Mouse (Mus musculus): ENCODE data around the gene Olfr877.

Olfr877 gene

DNA sequence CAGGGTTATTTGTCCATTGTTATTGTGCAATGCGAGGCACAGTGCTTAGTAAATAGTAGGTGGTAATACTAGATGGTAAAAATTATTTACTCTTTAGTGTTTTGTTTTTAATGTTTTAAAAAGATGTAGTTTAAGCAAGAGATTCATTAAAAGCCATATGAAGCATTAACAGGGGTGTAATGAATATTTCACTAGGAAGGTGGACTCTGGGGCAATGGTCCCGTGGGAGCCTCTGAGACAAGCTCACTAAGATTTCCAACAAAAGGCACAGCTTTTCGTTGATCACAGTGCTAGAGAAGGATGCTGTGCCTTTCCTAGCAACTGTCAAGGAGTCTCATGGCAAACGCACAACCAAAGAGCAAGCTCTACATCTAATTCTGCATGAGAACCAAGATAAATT is at the start of gene Olfr877:
Gene Olfr877 (plus strand): TSS at position 301 of the 400 bp plus-strand sequence.
- in situ Hi-C loops (cut with MboI; ENCODE audit: unreplicated experiment in 2 of 2), result no loop called here

DNA sequence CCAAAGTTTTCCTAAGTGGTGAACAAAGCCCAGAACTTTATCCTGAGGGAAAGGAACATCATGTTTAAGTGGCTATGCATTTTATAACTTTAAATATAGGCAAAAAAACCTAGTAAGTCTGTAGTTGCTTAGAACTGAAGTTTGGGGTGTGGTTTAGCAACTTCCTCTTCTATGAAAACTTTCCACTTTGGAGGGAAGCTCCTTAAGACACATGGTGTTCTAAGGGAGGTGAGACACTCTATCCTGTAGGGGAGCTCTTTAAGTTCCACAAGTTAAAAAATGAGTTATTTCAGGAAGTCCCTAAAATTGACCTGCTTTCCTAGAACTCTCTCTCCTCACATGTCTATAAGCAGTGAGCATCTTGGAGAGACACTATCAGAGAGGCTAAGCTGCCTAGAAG is 46.8 kb upstream of the Olfr877 start:
- in situ Hi-C loops (cut with MboI; ENCODE audit: unreplicated experiment in 2 of 2), result no loop called here

DNA sequence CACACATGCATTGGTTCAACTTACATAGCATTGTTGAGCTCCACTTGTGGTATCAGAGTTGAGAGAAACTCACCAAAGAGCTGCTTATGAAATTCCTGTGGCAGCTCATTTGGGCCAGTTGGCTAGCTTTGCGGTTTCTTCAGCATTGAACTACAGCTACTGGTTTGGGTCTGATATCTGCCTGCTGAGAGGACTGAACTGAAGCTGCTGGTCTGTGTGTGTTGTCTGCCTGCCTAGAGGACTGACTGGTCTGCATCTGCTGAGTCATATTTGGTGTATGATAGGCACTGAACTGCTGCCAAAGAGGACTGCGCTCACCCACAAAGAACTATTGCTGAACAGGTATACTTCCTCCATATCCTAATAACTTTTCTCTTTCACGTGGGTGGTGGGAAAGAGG is 45.6 kb upstream of the Olfr877 start:
- in situ Hi-C loops (cut with MboI; ENCODE audit: unreplicated experiment in 2 of 2), result no loop called here

DNA sequence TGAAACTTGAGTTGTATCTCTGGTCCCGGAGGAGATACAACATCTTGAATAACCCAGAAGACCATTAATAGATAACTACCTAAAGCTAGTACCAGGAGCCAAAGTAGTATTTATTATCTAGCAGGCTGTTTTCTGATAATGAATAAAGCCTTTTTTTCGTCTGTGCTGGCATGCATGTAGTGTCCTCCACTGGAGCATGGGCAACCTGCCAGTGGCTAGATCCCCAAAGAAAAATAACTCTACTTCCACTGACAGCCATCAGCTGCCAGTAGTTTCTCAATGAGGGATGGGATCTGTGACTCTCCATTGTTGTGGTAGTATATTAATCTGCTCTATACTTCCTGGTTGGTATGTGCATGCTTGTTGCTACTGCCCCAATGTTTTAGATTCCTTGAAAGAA is 45.1 kb upstream of the Olfr877 start:
- in situ Hi-C loops (cut with MboI; ENCODE audit: unreplicated experiment in 2 of 2), result no loop called here

DNA sequence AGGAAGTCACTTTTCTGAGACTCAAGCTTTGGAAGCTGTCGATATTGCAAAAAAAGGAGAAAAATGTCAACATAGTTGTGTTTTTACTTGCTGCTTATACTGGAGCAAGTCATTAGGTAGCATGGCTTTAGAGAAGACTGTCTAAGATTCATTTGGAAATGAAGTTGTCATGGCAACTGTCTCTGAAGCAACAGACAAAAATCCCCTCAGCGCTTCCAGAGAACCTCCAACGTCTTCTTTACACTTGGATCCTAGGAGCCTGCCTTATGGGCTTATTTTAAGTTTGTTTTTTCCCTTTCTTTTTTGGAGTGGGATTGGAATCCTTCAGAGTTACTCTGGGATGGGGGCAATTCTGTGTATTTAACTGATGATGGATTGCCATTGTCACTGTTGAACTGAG is 39.4 kb upstream of the Olfr877 start:
- in situ Hi-C loops (cut with MboI; ENCODE audit: unreplicated experiment in 2 of 2), result no loop called here

DNA sequence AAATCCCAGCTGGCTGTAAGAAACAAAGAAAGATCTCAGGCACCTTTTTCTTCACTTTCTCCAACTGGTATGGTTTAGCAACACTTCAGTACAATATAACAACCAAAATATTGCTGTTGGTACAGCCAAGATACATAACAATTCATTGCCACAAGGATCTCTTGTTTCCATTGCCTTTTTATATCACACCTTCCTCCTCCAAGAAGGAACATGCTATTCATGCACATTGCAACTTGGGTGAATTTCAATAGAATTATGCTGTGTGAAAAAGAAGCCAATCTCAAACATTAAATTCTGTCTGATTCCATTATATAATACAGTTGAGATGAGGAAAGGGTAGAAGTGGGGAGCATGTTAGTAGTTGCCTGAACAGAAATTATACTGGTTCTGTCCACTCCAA is 24.2 kb upstream of the Olfr877 start:
- in situ Hi-C loops (cut with MboI; ENCODE audit: unreplicated experiment in 2 of 2), result no loop called here

DNA sequence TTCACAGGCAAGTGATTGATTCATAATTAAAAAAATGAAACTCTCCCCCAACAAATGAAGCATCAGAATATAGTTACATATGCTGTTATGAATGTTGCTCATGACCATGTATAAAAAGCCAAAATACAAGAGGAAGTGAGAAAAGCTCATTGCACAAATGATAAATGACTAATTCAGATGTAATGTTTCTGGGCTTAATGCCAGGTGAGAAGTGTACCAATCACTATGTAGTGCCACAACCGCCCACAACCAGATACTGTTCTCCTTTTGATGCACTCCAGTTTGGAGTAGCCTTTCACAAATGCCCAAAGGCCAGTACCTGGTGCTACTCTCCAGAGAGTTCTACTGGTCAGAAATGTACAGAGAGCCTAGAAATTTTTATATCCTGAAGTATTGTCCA is 20.7 kb upstream of the Olfr877 start:
- in situ Hi-C loops (cut with MboI; ENCODE audit: unreplicated experiment in 2 of 2), result no loop called here

DNA sequence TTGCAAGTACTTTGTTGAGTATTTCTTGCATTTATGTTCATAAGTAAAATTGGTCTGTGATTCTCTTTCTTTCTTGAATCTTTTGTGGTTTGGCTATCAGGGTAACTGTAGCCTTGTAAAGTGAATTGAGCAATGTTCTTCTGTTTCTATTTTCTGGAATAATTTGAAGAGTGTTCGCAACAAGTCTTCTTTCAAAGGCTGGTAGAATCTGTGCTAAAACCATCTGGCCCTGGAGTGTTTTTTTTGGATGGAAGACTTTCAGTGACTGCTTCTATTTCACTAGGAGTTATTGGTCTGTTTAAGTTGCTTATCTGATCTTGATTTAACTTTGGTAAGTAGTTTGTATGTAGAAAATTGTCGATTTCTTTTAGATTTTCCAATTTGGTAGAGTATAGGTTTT is 4.8 kb upstream of the Olfr877 start:
- in situ Hi-C loops (cut with MboI; ENCODE audit: unreplicated experiment in 2 of 2), result no loop called here

DNA sequence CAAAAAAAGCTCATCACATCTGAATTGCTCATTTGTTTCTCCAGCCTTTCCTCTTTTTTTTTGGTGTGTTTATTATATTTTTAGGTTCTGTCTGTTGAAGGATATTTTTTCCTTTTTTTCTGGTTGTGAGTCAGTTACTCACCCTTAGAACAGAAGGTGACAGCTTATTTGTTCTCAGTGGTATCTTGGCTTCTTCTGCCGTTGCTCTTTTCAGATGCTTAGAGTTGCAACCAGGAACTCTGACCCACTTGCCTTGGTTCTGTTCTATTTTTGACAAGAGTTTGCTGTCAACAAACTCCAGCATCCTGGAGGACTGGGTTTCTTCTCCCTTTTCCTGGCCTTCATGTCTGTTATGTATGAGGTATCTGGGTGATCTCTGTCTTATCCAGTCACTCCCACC is 9.3 kb downstream of the Olfr877 start:
- in situ Hi-C loops (cut with MboI; ENCODE audit: unreplicated experiment in 2 of 2), result no loop called here

DNA sequence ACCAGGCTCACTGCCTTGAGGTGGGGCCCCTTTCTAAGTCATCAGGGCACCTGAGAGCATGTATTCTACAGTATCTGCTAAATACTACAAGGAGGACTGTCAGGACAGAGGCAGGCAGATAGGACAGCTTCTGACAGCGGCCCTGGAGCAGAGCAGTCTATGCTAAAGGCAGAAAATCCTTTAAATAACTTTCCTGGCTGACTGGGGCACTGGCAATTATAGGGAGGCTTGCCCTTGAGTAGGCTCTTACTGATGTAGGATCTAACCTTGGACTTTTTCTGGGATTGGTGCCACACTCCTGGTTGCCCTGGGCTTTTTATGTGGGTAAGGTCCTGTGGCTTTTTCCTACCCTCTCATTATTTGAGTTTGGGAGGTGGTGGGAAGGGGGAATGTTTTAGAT is 16.2 kb downstream of the Olfr877 start:
- in situ Hi-C loops (cut with MboI; ENCODE audit: unreplicated experiment in 2 of 2), result no loop called here

DNA sequence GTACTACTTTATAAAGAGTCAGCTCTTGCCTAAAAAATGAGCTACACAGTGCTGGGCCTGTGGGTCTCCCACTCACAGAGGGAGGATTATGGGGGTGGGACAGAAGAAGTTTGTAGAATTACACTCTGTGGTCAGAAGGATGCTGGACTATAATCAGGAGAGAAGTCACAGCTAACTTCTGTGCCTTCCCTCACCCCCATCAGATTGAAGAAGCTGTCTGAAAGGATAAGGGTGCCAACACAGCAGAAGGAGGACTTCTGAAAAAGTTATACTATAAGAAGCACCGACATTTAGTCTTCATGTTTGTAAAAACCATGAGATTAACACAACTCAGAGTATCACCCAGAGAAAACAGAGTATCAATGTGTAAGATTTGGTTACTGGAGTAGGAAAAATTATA is 17.0 kb downstream of the Olfr877 start:
- in situ Hi-C loops (cut with MboI; ENCODE audit: unreplicated experiment in 2 of 2), result no loop called here

DNA sequence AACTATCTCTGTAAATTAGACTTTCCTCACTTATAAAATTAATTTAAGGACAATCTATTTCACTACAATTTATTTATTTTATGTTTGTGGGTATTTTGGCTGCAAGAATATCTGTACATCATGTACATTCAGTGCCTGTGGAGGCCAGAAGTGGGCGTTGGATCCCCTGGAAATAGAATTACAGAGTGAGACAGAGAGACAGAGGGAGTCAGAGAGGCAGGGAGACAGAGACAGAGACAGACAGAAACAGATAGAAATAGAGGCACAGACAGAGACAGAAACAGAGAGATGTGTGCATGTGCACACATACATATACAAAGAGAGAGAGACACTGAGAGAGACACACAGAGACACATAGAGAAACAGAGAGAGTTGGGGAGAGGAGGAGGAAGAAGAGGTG is 17.5 kb downstream of the Olfr877 start:
- in situ Hi-C loops (cut with MboI; ENCODE audit: unreplicated experiment in 2 of 2), result no loop called here

DNA sequence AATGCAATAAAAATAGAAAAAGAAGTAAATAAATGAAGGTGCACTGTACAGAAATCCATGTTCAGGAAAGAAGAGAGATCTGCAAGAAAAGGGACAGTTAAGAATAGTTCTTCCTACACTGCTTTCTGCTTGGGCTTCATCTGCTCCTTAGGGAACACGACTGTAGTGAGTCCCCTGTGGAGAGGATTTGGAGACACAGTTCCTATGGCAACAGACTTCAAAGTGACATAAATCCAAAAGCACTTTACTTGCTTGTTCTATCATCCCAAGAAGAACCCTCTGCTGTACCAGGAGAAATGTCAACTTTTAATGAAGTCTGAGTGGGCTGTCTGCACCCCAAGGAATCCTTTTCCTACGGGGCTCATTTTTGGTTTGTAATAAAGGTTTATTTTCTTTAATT is 36.9 kb downstream of the Olfr877 start:
- in situ Hi-C loops (cut with MboI; ENCODE audit: unreplicated experiment in 2 of 2), result no loop called here

DNA sequence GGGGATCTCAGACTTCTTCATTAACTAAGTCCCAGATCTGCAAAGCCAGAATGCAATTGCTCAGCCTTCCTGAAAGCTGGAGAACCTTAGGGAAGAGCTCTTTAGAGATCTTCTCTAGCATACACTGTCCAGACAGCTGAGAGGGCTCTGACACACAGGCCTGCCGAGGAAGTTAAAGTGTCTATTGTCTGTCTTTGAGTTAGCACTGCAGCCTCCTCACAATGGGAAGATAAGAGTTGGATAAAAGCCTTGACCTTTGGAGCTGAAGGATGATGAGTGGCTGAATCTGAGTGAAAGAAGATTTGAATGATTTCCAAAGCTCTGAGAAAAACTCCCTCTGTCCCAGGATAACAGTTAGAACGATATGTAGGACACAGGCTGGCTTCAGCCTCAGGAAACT is 42.6 kb downstream of the Olfr877 start, which contains the start of gene Olfr145:
Gene Olfr145 (plus strand): TSS at position 64 of the 400 bp plus-strand sequence.
- in situ Hi-C loops (cut with MboI; ENCODE audit: unreplicated experiment in 2 of 2), result no loop called here

DNA sequence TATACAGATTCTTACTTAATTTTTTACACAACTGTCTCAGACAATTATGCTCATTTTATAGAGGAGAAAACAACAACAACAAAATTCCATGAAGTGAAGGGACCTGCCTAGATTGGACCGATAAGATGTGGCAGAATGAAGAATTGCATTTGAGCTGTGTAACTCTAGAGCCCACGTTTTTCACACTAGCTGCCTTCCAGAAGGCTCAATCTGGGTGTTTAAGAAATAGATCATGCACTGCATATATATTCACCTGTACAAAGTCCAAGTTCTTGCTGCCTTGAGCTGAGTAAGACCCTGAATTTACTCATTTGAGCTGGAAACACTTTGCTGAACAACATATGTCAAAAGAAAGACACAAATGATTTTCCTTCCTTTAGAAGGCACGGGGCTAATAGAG is 51.5 kb downstream of the Olfr877 start:
- in situ Hi-C loops (cut with MboI; ENCODE audit: unreplicated experiment in 2 of 2), result no loop called here

Data from v-Abl transformed pro-B cells (cell line).